Mouse (Mus musculus) stomach, embryonic 15.5 days (tissue): Measurements from ENCODE around the gene Gm42791. TPM values are rescaled to one million over a fixed set of nuclear protein-coding genes. Genes with fewer than 3 reads are reported as not detected.

Source experiments
- ATAC-seq: fragments of 200-750 bp; cut with Nextera tagmentation; 2 replicates; pipeline ENCODE4 v1.8.0; 2017; ENCODE audit warnings: low read depth, moderate number of reproducible peaks, moderate TSS enrichment; ENCODE audit not compliant: insufficient read depth, low FRiP score
- H3K27ac ChIP-seq: fragments of 300-500 bp; sonication (generic); 2 replicates; pipeline ENCODE4 v1.5.1; 2015; ENCODE audit warnings: mild to moderate bottlenecking, inconsistent platforms
- H3K27me3 ChIP-seq: fragments of 300-500 bp; sonication (generic); replicated peaks from 2 replicates; pipeline ENCODE4 v1.6.1; 2015; ENCODE audit warnings: inconsistent platforms
- H3K36me3 ChIP-seq: fragments of 300-500 bp; sonication (generic); 2 replicates; pipeline ENCODE4 v1.6.1; 2015; ENCODE audit warnings: inconsistent platforms
- H3K4me1 ChIP-seq: fragments of 300-500 bp; sonication (generic); 2 replicates; pipeline ENCODE4 v1.6.1; 2015; ENCODE audit warnings: inconsistent platforms
- H3K4me2 ChIP-seq: fragments of 300-500 bp; sonication (generic); 2 replicates; pipeline ENCODE4 v1.6.1; 2015; ENCODE audit warnings: mild to moderate bottlenecking, inconsistent platforms
- H3K4me3 ChIP-seq: fragments of 300-500 bp; sonication (generic); replicated peaks from 2 replicates; pipeline ENCODE4 v1.5.1; 2015; ENCODE audit warnings: inconsistent platforms
- H3K9ac ChIP-seq: fragments of 300-500 bp; sonication (generic); 2 replicates; pipeline ENCODE4 v1.6.1; 2015; ENCODE audit warnings: inconsistent platforms
- H3K9me3 ChIP-seq: fragments of 300-500 bp; sonication (generic); 2 replicates; pipeline ENCODE4 v1.6.1; 2016; ENCODE audit warnings: inconsistent platforms
- WGBS: fragments of 180-500 bp; shearing (Covaris S2); methylation state at CpG from one replicate; pipeline ENCODE4 v1.1.7; 2015; 5-methylcytosine and 5-hydroxymethylcytosine counted together
- polyA plus RNA-seq: library from polyadenylated mRNA; unstranded; fragments of >200 nt; fragmentation: Nextera tagmentation; extraction: Ambion mirVana; gene quantifications from 2 replicates; pipeline ENCODE4 v1.2.1, GENCODE M21; 2015

Gm42791 gene
- 0.67 and 0.80 TPM in 2 replicates for polyA plus RNA-seq

- H3K9ac ChIP-seq: peak within 1 kb of the TSS; percentile 44; the same call in 1 of the 2 replicates
- H3K4me1 ChIP-seq: 0 out of 2 replicates have a peak, but pooled peaks cover 2% of the 10 kb centered on the region
- WGBS: under 1% methylated on average over 33 of the region's 33 CpGs
- peak; percentile 82 for ATAC-seq
- H3K27me3 ChIP-seq: no peaks in the 10 kb centered on the region
- H3K4me3 ChIP-seq: peak within 1 kb of the TSS; percentile 56
- no peaks in the 10 kb centered on the region for H3K9me3 ChIP-seq
- H3K36me3 ChIP-seq: no peaks in the 10 kb centered on the region
- H3K27ac ChIP-seq: peak within 1 kb of the TSS; percentile 99
- H3K4me2 ChIP-seq: peak within 1 kb of the TSS; percentile 84
Measured at GRCm38 (mm10) chr5:148994706-148995414, at the start of gene Gm42791. Gm42791 (minus strand) TSS chr5:148995147.

GRCm38 (mm10) chr5:149044067-149044466 lies 49.1 kb upstream of the Gm42791 start:
- Histone ChIP-seq H3K4me2 (no peak overlapping the region), H3K4me3 (no peak overlapping the region), H3K27ac (no peak overlapping the region), H3K4me1 (no peaks in the 10 kb centered on the region), H3K9me3 (no peaks in the 10 kb centered on the region), H3K27me3 (no peaks in the 10 kb centered on the region), H3K9ac (no peak overlapping the region), H3K36me3 (peaks cover 7% of the 10 kb centered on the region; the same call in 1 of the 2 replicates)
- ATAC-seq: no peak; the same call in 1 of the 2 replicates
- 86% methylated on average over 4 of the region's 4 CpGs for WGBS

GRCm38 (mm10) chr5:149043240-149043639 lies 48.3 kb upstream of the Gm42791 start:
- Histone ChIP-seq H3K9me3 (no peaks in the 10 kb centered on the region), H3K36me3 (peaks cover 7% of the 10 kb centered on the region; the same call in 1 of the 2 replicates), H3K27me3 (no peaks in the 10 kb centered on the region), H3K9ac (no peak overlapping the region), H3K4me2 (no peak overlapping the region), H3K27ac (no peak overlapping the region), H3K4me3 (no peak overlapping the region), H3K4me1 (no peaks in the 10 kb centered on the region)
- no peak for ATAC-seq
- WGBS: 85% methylated on average over 6 of the region's 6 CpGs

GRCm38 (mm10) chr5:149039825-149040224 lies 44.9 kb upstream of the Gm42791 start:
- H3K27ac ChIP-seq: no peak overlapping the region
- 82% methylated on average over 5 of the region's 5 CpGs for WGBS
- no peak overlapping the region for H3K4me2 ChIP-seq
- no peak overlapping the region for H3K4me3 ChIP-seq
- no peak overlapping the region for H3K9ac ChIP-seq
- no peak for ATAC-seq
- H3K36me3 ChIP-seq: no peaks in the 10 kb centered on the region; the same call in 1 of the 2 replicates
- H3K9me3 ChIP-seq: no peaks in the 10 kb centered on the region
- peaks cover 3% of the 10 kb centered on the region; the same call in 1 of the 2 replicates for H3K4me1 ChIP-seq
- no peaks in the 10 kb centered on the region for H3K27me3 ChIP-seq

GRCm38 (mm10) chr5:149037729-149038128 lies 42.8 kb upstream of the Gm42791 start:
- peaks cover 3% of the 10 kb centered on the region; the same call in 1 of the 2 replicates for H3K4me1 ChIP-seq
- H3K4me3 ChIP-seq: no peak overlapping the region
- H3K9me3 ChIP-seq: no peaks in the 10 kb centered on the region
- no peaks in the 10 kb centered on the region for H3K27me3 ChIP-seq
- no peak overlapping the region for H3K4me2 ChIP-seq
- no peak for ATAC-seq
- no peak overlapping the region for H3K27ac ChIP-seq
- no peaks in the 10 kb centered on the region for H3K36me3 ChIP-seq
- H3K9ac ChIP-seq: no peak overlapping the region
- WGBS: 21% methylated on average over 10 of the region's 10 CpGs

- Histone ChIP-seq H3K27ac (no peak overlapping the region), H3K9ac (no peak overlapping the region), H3K4me2 (no peak overlapping the region), H3K36me3 (no peaks in the 10 kb centered on the region), H3K9me3 (no peaks in the 10 kb centered on the region), H3K4me1 (peaks cover 6% of the 10 kb centered on the region), H3K27me3 (no peaks in the 10 kb centered on the region), H3K4me3 (no peak overlapping the region)
- WGBS: 95% methylated on average over 3 of the region's 3 CpGs
- no peak for ATAC-seq
Measured at GRCm38 (mm10) chr5:149036920-149037319, 42.0 kb upstream of the Gm42791 start.

- no peak for ATAC-seq
Measured at GRCm38 (mm10) chr5:149032438-149032837, 37.5 kb upstream of the Gm42791 start.

GRCm38 (mm10) chr5:149031199-149031750 lies 36.3 kb upstream of the Gm42791 start:
- WGBS: 4% methylated on average over 30 of the region's 30 CpGs

More at GRCm38 (mm10) chr5:149032438-149032837, 37.5 kb upstream of the Gm42791 start:
- Histone ChIP-seq H3K9ac (no peak overlapping the region), H3K27ac (no peak overlapping the region), H3K27me3 (no peaks in the 10 kb centered on the region), H3K4me1 (peaks cover 18% of the 10 kb centered on the region), H3K9me3 (no peaks in the 10 kb centered on the region), H3K4me2 (no peak overlapping the region), H3K4me3 (no peak overlapping the region), H3K36me3 (no peaks in the 10 kb centered on the region)
- WGBS: 94% methylated on average over 4 of the region's 4 CpGs

GRCm38 (mm10) chr5:149030103-149030502 lies 35.2 kb upstream of the Gm42791 start:
- Histone ChIP-seq H3K36me3 (no peaks in the 10 kb centered on the region), H3K4me3 (no peak overlapping the region), H3K27ac (no peak overlapping the region), H3K9ac (no peak overlapping the region), H3K27me3 (no peaks in the 10 kb centered on the region), H3K4me1 (peaks cover 18% of the 10 kb centered on the region), H3K4me2 (no peak overlapping the region), H3K9me3 (no peaks in the 10 kb centered on the region)
- no peak for ATAC-seq
- 52% methylated on average over 2 of the region's 2 CpGs for WGBS

More at GRCm38 (mm10) chr5:149031199-149031750, 36.3 kb upstream of the Gm42791 start:
- Histone ChIP-seq H3K4me3 (peak overlapping the region; percentile 44), H3K9me3 (no peaks in the 10 kb centered on the region), H3K4me1 (peaks cover 18% of the 10 kb centered on the region), H3K27me3 (no peaks in the 10 kb centered on the region), H3K27ac (peak overlapping the region; percentile 92), H3K9ac (peak overlapping the region; percentile 32; the same call in 1 of the 2 replicates), H3K4me2 (peak overlapping the region; percentile 76), H3K36me3 (no peaks in the 10 kb centered on the region)
- peak; percentile 86 for ATAC-seq

GRCm38 (mm10) chr5:149028394-149028793 lies 33.4 kb upstream of the Gm42791 start:
- Histone ChIP-seq H3K4me2 (no peak overlapping the region), H3K27ac (no peak overlapping the region), H3K4me1 (peaks cover 18% of the 10 kb centered on the region), H3K27me3 (no peaks in the 10 kb centered on the region), H3K9ac (no peak overlapping the region), H3K36me3 (no peaks in the 10 kb centered on the region), H3K4me3 (no peak overlapping the region), H3K9me3 (no peaks in the 10 kb centered on the region)
- 40% methylated on average over 5 of the region's 5 CpGs for WGBS
- no peak for ATAC-seq

GRCm38 (mm10) chr5:149027389-149027788 lies 32.4 kb upstream of the Gm42791 start:
- Histone ChIP-seq H3K27ac (no peak overlapping the region), H3K4me1 (peaks cover 18% of the 10 kb centered on the region), H3K9ac (no peak overlapping the region), H3K4me3 (no peak overlapping the region), H3K27me3 (no peaks in the 10 kb centered on the region), H3K4me2 (no peak overlapping the region), H3K36me3 (no peaks in the 10 kb centered on the region), H3K9me3 (no peaks in the 10 kb centered on the region)
- 76% methylated on average over 8 of the region's 8 CpGs for WGBS
- no peak for ATAC-seq

- no peak for ATAC-seq
- Histone ChIP-seq H3K4me3 (no peak overlapping the region), H3K27ac (no peak overlapping the region), H3K27me3 (no peaks in the 10 kb centered on the region), H3K36me3 (no peaks in the 10 kb centered on the region), H3K4me1 (0 out of 2 replicates have a peak, but pooled peaks cover 3% of the 10 kb centered on the region), H3K9ac (no peak overlapping the region), H3K9me3 (no peaks in the 10 kb centered on the region), H3K4me2 (no peak overlapping the region)
- WGBS: 40% methylated on average over 7 of the region's 7 CpGs
Measured at GRCm38 (mm10) chr5:149021120-149021519, 26.2 kb upstream of the Gm42791 start.
